Mouse (Mus musculus) hindbrain, postnatal 0 days (tissue): ENCODE measurements around the gene Gpr150. TPM values are rescaled to one million over a fixed set of nuclear protein-coding genes. Genes with fewer than 3 reads are reported as not detected.

Source experiments
- ATAC-seq: fragments of 200-750 bp; cut with Nextera tagmentation; 2 replicates; pipeline ENCODE4 v1.8.0; 2017; ENCODE audit warnings: mild to moderate bottlenecking, moderate TSS enrichment, moderate library complexity
- DNase-seq: peaks from one replicate; pipeline ENCODE4 v3.0.0-alpha.2; 2015; ENCODE audit warnings: low spot score
- H3K27ac ChIP-seq: fragments of 300-500 bp; sonication (generic); 2 replicates; pipeline ENCODE4 v1.5.1; 2014; ENCODE audit warnings: mild to moderate bottlenecking
- H3K27me3 ChIP-seq: fragments of 300-500 bp; sonication (generic); 2 replicates; pipeline ENCODE4 v1.6.1; 2014; ENCODE audit warnings: low read length, mixed read lengths; ENCODE audit not compliant: insufficient read depth
- H3K36me3 ChIP-seq: fragments of 300-500 bp; sonication (generic); 2 replicates; pipeline ENCODE4 v1.6.1; 2014; ENCODE audit warnings: low read length, mixed read lengths; ENCODE audit not compliant: insufficient read depth
- H3K4me1 ChIP-seq: fragments of 300-500 bp; sonication (generic); 2 replicates; pipeline ENCODE4 v1.6.1; 2014; ENCODE audit warnings: antibody characterized with exemption, low read length, mixed read lengths; ENCODE audit not compliant: insufficient read depth
- H3K4me2 ChIP-seq: fragments of 300-500 bp; sonication (generic); 2 replicates; pipeline ENCODE4 v1.6.1; 2014; ENCODE audit warnings: low read depth, mild to moderate bottlenecking, low read length, moderate library complexity, mixed read lengths
- H3K4me3 ChIP-seq: fragments of 300-500 bp; sonication (generic); 2 replicates; pipeline ENCODE4 v1.5.1; 2014; ENCODE audit warnings: low read length
- H3K9ac ChIP-seq: fragments of 300-500 bp; sonication (generic); replicated peaks from 2 replicates; pipeline ENCODE4 v1.6.1; 2014; ENCODE audit warnings: mild to moderate bottlenecking, low read length, moderate library complexity, mixed read lengths
- H3K9me3 ChIP-seq: fragments of 300-500 bp; sonication (generic); 2 replicates; pipeline ENCODE4 v1.6.1; 2016; ENCODE audit warnings: low read length, mixed read lengths
- CTCF ChIP-seq: IDR thresholded peaks from 2 replicates; pipeline ENCODE4 v1.5.1; 2016; ENCODE audit warnings: antibody characterized with exemption, control low read depth, low read depth
- whole genome bisulfite sequencing: fragments of 180-500 bp; shearing (Covaris S2); extraction: QIAGEN DNeasy Blood & Tissue Kit; methylation state at CpG from one replicate; pipeline ENCODE4 v1.1.7; 2014; 5-methylcytosine and 5-hydroxymethylcytosine counted together
- polyA plus RNA-seq: library from polyadenylated mRNA; unstranded; fragments of >200 nt; fragmentation: Nextera tagmentation; extraction: Ambion mirVana; gene quantifications from 2 replicates; pipeline ENCODE4 v1.2.1, GENCODE M21; 2015
- total RNA-seq: library from RNA; depleted of rRNA; stranded (reverse); fragments of >200 nt; gene quantifications from 2 replicates; pipeline ENCODE4 v1.2.3, GENCODE M21; 2014

The Gpr150 gene
- total and polyA plus RNA-seq, 2 experiments from 2014 or later = 2.8 to 3.8 TPM

- 92% methylated on average over 4 of the region's 4 CpGs for WGBS
- H3K4me2 ChIP-seq = no peak overlapping the region
- no peaks in the 10 kb centered on the region for H3K27me3 ChIP-seq
- ATAC-seq (no peak), DNase-seq (no peak)
- H3K36me3 ChIP-seq = peaks cover 8% of the 10 kb centered on the region; the same call in 1 of the 2 replicates
- no peak for TF ChIP-seq CTCF
- H3K9me3 ChIP-seq = no peaks in the 10 kb centered on the region
- H3K4me3 ChIP-seq = no peak overlapping the region
- no peaks in the 10 kb centered on the region for H3K4me1 ChIP-seq
- H3K27ac ChIP-seq = no peak overlapping the region
- H3K9ac ChIP-seq = no peak overlapping the region
Measured at GRCm38 (mm10) chr13:76063548-76063947, 6.8 kb upstream of the Gpr150 start.

- Histone ChIP-seq H3K9me3 (no peaks in the 10 kb centered on the region), H3K27me3 (no peaks in the 10 kb centered on the region), H3K9ac (no peak overlapping the region), H3K4me1 (no peaks in the 10 kb centered on the region), H3K36me3 (peaks cover 8% of the 10 kb centered on the region; the same call in 1 of the 2 replicates), H3K4me3 (no peak overlapping the region), H3K27ac (no peak overlapping the region), H3K4me2 (no peak overlapping the region)
- DNase-seq (no peak), ATAC-seq (no peak)
- 92% methylated on average over 3 of the region's 3 CpGs for WGBS
- no peak for TF ChIP-seq CTCF
Measured at GRCm38 (mm10) chr13:76062569-76062968, 5.8 kb upstream of the Gpr150 start.

- WGBS = 76% methylated on average over 3 of the region's 3 CpGs
- Histone ChIP-seq H3K36me3 (peaks cover 8% of the 10 kb centered on the region; the same call in 1 of the 2 replicates), H3K4me2 (no peak overlapping the region), H3K9me3 (no peaks in the 10 kb centered on the region), H3K27ac (no peak overlapping the region), H3K4me1 (no peaks in the 10 kb centered on the region), H3K4me3 (no peak overlapping the region), H3K27me3 (no peaks in the 10 kb centered on the region), H3K9ac (no peak overlapping the region)
- TF ChIP-seq CTCF = no peak
- ATAC-seq (no peak), DNase-seq (no peak)
Measured at GRCm38 (mm10) chr13:76062126-76062525, 5.3 kb upstream of the Gpr150 start.

GRCm38 (mm10) chr13:76059591-76059990 is 2.8 kb upstream of the Gpr150 start:
- 0 out of 2 replicates have a peak, but pooled peaks cover 3% of the 10 kb centered on the region for H3K27me3 ChIP-seq
- no peak for ATAC-seq
- no peak for DNase-seq
- H3K4me2 ChIP-seq = no peak overlapping the region
- H3K9ac ChIP-seq = no peak overlapping the region
- 93% methylated on average over 4 of the region's 4 CpGs for WGBS
- H3K27ac ChIP-seq = no peak overlapping the region
- no peaks in the 10 kb centered on the region for H3K4me1 ChIP-seq
- peaks cover 2% of the 10 kb centered on the region; the same call in 1 of the 2 replicates for H3K36me3 ChIP-seq
- TF ChIP-seq CTCF = no peak
- no peaks in the 10 kb centered on the region for H3K9me3 ChIP-seq
- no peak overlapping the region for H3K4me3 ChIP-seq

GRCm38 (mm10) chr13:76057267-76058069 is 672 bp upstream of the Gpr150 start:
- Histone ChIP-seq H3K4me2 (peak overlapping the region; percentile 98), H3K27me3 (0 out of 2 replicates have a peak, but pooled peaks cover 7% of the 10 kb centered on the region), H3K36me3 (no peaks in the 10 kb centered on the region), H3K9me3 (no peaks in the 10 kb centered on the region), H3K27ac (no peak overlapping the region), H3K4me3 (no peak overlapping the region), H3K4me1 (no peaks in the 10 kb centered on the region), H3K9ac (no peak overlapping the region)
- ATAC-seq = no peak
- no peak for TF ChIP-seq CTCF
- WGBS = 72% methylated on average over 10 of the region's 10 CpGs
- no peak for DNase-seq

- DNase-seq (peak; percentile 81), ATAC-seq (peak; percentile 91)
- H3K9ac ChIP-seq = peak overlapping the region; percentile 54
- no peaks in the 10 kb centered on the region for H3K9me3 ChIP-seq
- under 1% methylated on average over 34 of the region's 34 CpGs for WGBS
- no peaks in the 10 kb centered on the region for H3K36me3 ChIP-seq
- peak overlapping the region; percentile 57 for H3K4me3 ChIP-seq
- no peaks in the 10 kb centered on the region for H3K4me1 ChIP-seq
- peak; percentile 57 for TF ChIP-seq CTCF
- H3K27ac ChIP-seq = peak overlapping the region; percentile 54
- H3K27me3 ChIP-seq = 0 out of 2 replicates have a peak, but pooled peaks cover 7% of the 10 kb centered on the region
- peak overlapping the region; percentile 98 for H3K4me2 ChIP-seq
Measured at GRCm38 (mm10) chr13:76056261-76056724, 503 bp downstream of the Gpr150 start.
